In genomic region chr7:46587466-46587865, GRCm38 (mm10) we compare ENCODE assay signal across 12 mouse cellular contexts. TPM values are rescaled to one million over a fixed set of nuclear protein-coding genes. Genes with fewer than 3 reads are reported as not detected.
DNase-seq lines count a peak whose midpoint lies in the region; ATAC-seq lines count a peak whose summit lies in the region.
"Had no signal": no experiment of that assay in that cellular context is flagged by ENCODE, and none has a peak within 500 bp of the region (broad histone marks: within the 10 kb centered on the region; RNA-seq: fewer than 3 reads in every experiment).

No protein-coding gene starts in this region.

- 70% methylated on average over 17 of the region's 17 CpGs for WGBS in forebrain, embryonic 13.5 days
- WGBS in forebrain, embryonic 11.5 days = 78% methylated on average over 17 of the region's 17 CpGs

- no peaks in the 10 kb centered on the region for H3K27me3 ChIP-seq in forebrain, embryonic 13.5 days
- H3K27me3 ChIP-seq in forebrain, embryonic 11.5 days (ENCODE audit: control insufficient read depth, insufficient read depth, low read length) = no peaks in the 10 kb centered on the region

- H3K4me2 ChIP-seq in forebrain, embryonic 13.5 days = no peak overlapping the region
- H3K4me2 ChIP-seq in forebrain, embryonic 11.5 days (ENCODE audit: low read depth, low read length, severe bottlenecking) = no peak overlapping the region

- no peak overlapping the region for H3K4me3 ChIP-seq in forebrain, embryonic 13.5 days
- H3K4me3 ChIP-seq in forebrain, embryonic 11.5 days (ENCODE audit: low read depth, low read length) = no peak overlapping the region
- H3K4me3 ChIP-seq: myocyte had no signal

- intact Hi-C loops in left cerebral cortex, postnatal 14 days (cut with DNase I) = no loop called here

- H3K4me1 ChIP-seq in forebrain, embryonic 13.5 days = 0 out of 2 replicates have a peak, but pooled peaks cover 6% of the 10 kb centered on the region
- no peaks in the 10 kb centered on the region for H3K4me1 ChIP-seq in forebrain, embryonic 11.5 days (replicated peaks; ENCODE audit: control insufficient read depth, insufficient read depth, low read length)

- H3K9me3 ChIP-seq in forebrain, embryonic 13.5 days (replicated peaks) = no peaks in the 10 kb centered on the region
- no peaks in the 10 kb centered on the region for H3K9me3 ChIP-seq in forebrain, embryonic 11.5 days (ENCODE audit: control insufficient read depth, low read length)

- H3K36me3 ChIP-seq in forebrain, embryonic 13.5 days (ENCODE audit: poor library complexity, severe bottlenecking) = 0 out of 2 replicates have a peak, but pooled peaks cover 8% of the 10 kb centered on the region
- H3K36me3 ChIP-seq in forebrain, embryonic 11.5 days (ENCODE audit: control insufficient read depth, insufficient read depth, low read length) = no peaks in the 10 kb centered on the region

- 0 out of 2 replicates have a peak overlapping the region, but pooled peaks have one; percentile 16 for H3K9ac ChIP-seq in forebrain, embryonic 13.5 days
- no peak overlapping the region for H3K9ac ChIP-seq in forebrain, embryonic 11.5 days (ENCODE audit: low read length)
- H3K9ac ChIP-seq: liver, embryonic 14.5 days had no signal

- no peak overlapping the region for H3K27ac ChIP-seq in forebrain, embryonic 13.5 days
- no peak overlapping the region for H3K27ac ChIP-seq in forebrain, embryonic 11.5 days (ENCODE audit: low read depth, low read length)
- H3K27ac ChIP-seq: kidney, postnatal 0 days; liver, embryonic 14.5 days had no signal

- no peak for DNase-seq in forebrain, embryonic 11.5 days (ENCODE audit: low spot score)
- DNase-seq in right cerebral cortex, adult 2 months (ENCODE audit: low spot score in 2 of 2) = peak; percentile 66 to 79
- DNase-seq in right cerebral cortex, postnatal 4 days = no peak
- DNase-seq in left cerebral cortex, postnatal 14 days (ENCODE audit: low spot score in 2 of 2) = peak; percentile 50 to 61
- DNase-seq in thymus, postnatal 25 days = peak; percentile 26
- no peak for DNase-seq in yolk sac, embryonic 10.5 days (ENCODE audit: low spot score)
- no peak for DNase-seq in adrenal gland, adult 8-10 months
- DNase-seq: cerebellum, postnatal 10 days had no signal

- ATAC-seq in forebrain, embryonic 13.5 days = no peak
- no peak for ATAC-seq in forebrain, embryonic 11.5 days (replicated peaks; ENCODE audit: low FRiP score)

RNA-seq across cellular contexts. Expression of gene Sergef, which starts 52.1 kb away (rescaled TPM):
- 25.0 and 26.6 TPM in 2 replicates for polyA plus RNA-seq in forebrain, embryonic 13.5 days (2015; fragmentation: Nextera tagmentation; extraction: Ambion mirVana)
- polyA plus RNA-seq in forebrain, embryonic 11.5 days (2014; fragmentation: Nextera tagmentation; extraction: Ambion mirVana) = 17.6 and 18.7 TPM in 2 replicates
- total RNA-seq in left cerebral cortex, postnatal 14 days (2021) = 10 to 100 TPM; 57.2 to 66.4 TPM
- total RNA-seq in adrenal gland, adult 8-10 months (2022) = 10 to 100 TPM; 29.2 to 47.3 (median 37.2) TPM

Comparison
In these comparisons a context has a peak if more than half of its experiments do, and no peak if none do; other contexts are left out.
1. DNase-seq: peak in right cerebral cortex, adult 2 months (2 of 2), left cerebral cortex, postnatal 14 days (2 of 2) and thymus, postnatal 25 days (single experiment); none in forebrain, embryonic 11.5 days (single experiment), right cerebral cortex, postnatal 4 days (single experiment), yolk sac, embryonic 10.5 days (single experiment) and adrenal gland, adult 8-10 months (single experiment).